Mouse (Mus musculus) c-Kit-positive CD71-positive TER-119-positive erythroid progenitor cells, embryonic 14.5 days (primary cell): Measurements from ENCODE around the gene Galnt18.

Experiments
- DNase-seq: peaks from one replicate; pipeline ENCODE4 v3.0.0-alpha.2; 2013; ENCODE audit warnings: low spot score

The Galnt18 gene

DNA sequence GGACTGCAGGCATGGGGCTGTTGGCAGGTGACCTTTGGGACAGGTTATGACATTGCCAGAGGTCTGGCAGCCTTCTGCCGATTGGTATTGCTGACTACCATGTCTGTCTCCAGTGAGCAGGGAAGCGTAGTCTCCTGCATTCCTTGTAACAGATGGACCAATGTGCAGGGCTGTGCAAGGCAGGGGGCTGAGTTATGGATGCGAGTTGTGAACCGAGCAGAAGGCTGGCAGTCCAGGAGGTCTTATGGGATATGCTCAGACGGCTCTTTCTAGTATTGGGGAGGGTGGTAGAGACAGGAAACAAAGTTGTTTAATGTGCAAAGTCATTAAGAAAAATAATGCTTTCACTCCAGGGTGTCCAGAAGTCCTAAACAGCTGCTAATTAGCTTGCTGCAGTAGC is 312.1 kb downstream of the Galnt18 start:
- DNase-seq: no peak

DNA sequence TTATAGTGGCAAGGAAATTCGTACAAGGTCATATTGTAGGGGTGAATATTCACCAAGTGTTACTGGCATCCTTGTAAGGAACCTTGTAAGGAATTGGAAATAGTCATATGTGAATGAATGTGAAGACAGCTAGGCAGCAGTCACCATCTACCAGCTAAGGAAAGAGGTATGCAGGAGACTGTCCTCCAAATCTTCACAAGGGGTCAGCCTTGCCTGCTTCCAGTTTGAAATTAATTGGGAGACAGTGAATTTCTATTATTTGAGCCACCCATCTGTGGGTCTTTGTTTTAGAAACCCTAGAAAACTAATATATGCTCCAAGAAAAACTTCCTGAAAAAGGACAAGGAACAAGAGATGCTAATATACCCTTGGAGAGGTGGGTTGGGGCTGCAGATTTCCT is 313.1 kb downstream of the Galnt18 start:
- DNase-seq: no peak

DNA sequence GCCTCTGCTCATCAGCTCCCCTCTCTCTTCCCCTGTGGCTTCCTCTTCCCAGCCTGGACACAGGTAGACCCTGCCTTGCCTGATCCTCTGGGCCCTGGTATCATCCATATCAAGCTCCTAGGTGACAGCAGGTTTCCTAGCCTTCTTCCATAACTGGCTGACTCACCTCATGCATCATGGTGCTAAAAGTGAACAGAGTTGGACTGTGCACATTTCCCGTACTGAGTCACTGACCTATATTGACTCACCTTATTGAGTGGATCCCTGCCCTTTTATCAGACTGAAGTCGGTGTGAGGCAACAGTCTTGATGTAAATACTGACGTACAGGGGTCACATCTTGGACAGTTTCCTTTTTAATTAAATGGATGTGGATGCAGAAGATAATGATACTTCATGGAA is 313.7 kb downstream of the Galnt18 start:
- no peak for DNase-seq

DNA sequence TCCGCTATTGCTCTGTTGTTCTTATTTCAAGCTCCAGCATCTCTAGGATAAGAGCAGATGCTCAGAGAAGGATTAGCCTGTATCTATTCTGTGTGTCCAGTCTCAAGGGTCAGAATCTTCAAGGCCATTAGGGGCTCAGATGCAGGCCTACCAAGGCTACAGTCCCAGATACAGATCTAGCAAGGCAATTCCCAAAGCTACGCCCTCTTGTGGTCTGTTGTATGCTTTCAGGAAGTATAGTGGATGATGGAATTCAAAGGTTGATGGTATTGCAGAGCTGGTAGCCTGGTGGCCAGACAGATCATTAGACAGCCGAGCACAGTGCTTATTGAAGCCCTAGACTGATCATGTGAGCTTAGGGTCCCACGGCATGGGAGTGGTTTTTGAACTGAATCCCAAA is 320.1 kb downstream of the Galnt18 start:
- no peak for DNase-seq

DNA sequence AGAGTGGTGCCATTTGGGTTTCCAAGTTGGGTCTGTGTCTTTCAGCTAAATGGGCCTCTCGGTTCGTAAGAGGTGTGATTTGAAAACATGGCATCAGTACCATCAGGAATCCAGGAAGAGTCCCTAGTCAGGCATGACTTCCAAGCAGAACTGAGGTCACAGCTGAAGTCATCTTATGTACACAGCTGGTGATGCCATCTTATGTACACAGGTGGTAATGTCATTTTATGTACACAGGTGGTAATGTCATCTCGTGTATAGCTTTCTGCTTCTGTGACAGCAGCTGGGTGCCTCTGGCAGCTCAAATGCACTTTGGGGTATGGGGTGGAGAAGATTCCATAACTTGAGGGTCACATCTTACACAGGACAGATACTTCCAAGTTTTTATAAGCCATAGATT is 323.8 kb downstream of the Galnt18 start:
- no peak for DNase-seq

DNA sequence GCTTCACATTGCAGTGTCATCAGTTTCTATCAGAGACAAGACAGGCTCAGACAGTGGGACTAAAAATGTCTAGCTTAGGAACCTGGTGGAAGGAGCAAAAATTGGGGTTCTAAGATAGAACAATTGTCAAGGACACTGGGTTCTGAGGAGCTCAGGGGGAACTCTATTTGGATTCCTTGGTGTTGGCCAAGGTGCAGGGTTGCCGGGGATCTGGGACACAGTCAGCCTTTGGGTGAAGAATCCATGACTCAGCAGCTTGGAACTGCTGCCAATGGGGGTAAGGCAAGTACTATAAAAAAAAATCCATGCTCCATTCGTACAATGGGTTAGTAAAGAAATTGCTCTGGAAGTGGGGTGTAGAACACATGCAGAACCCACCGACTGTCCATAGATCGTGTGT is 324.2 kb downstream of the Galnt18 start:
- DNase-seq: no peak

DNA sequence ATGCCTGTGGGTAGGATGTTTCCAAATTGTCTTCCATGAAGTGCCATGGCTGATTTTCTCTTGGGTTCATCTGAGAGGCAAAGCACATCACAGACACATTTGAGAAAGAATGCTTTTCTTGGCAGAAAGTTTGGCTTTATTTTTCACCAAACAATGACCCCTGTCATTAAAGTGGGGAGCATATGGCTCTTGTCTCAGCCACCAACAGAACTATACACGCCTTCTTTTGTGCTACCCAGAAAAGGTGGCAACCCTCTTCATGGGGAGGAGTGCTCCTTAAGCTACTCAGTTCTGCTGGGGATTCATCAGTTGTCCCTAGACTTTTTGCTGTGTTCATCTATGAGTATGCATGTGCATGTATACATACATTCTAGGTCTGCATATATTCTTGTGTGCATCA is 327.8 kb downstream of the Galnt18 start:
- no peak for DNase-seq

DNA sequence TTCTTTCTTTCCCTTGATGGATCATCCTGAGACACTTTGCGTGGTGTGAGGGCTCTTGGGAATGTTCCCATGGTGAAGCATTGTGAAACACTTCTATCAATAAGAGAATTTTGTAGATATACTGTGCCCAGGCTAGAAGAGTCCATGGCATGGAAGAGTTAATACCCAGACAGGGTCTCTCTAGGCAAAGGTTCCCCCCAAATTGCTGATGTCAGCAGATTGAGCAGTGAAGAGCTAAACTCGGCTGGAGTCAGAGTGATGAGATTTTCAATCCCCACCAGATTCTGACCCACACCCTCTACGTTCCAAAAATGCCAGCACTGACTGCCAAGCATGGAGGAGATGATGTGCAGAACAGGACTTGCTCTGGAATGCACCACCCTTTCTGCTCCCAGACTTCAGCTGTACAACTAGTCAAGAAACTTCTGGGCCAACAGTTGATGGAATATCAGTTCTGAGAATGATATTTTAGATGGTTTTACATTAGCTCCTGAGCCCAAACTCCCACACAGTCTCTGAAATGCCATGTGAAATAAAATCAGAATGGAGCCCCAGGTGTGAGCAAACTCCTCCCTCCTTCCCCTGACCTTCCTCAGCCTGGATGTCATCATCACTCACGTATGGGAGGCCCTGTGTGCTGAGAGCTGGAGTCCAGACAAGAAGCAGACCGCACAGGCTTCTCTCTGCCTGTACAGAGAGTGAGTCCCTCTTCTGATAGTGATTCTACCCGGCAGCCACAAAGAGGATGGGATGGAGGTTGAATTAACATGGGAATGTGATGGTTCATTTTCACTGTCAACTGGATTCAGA is 329.3 kb downstream of the Galnt18 start:
- DNase-seq: no peak

DNA sequence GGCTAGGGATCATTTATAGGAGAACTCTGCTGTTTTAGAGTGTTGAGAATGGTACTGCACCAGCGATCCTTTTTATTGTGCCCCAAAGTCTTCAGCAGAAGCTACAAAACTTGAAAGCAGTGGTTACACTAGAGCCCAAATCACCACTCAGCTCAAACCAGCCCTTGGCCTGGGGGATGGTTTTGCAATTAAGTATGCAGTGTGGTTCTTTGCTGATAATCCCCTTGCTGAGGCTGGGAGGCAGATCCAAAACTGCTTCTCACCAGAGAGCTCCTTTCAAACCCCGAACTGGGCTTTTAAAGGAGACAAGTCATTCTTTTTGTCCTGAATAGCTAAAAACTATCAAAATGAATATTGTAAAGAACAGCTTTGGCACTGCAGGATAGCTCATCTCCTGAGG is 346.6 kb downstream of the Galnt18 start:
- DNase-seq: no peak

DNA sequence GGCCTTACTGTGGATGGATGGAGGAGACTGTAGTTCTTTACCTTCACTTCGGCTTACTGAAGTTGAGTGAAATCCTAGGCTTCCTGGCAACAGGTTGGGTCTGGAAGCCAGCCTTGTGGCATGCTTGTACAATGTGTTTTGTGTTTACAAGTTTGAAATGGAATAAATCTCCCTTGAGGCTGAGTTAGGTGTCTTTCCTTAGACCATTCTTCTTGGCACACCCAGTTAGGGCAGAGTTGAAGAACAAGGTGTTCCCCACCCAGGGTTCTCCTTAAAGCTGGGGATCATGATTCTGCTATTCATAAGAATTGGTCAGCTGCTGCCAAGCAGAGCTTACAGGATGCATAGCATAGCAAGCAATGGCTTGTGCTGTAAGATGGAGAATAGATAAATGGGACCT is 352.4 kb downstream of the Galnt18 start:
- DNase-seq: no peak
